Mouse (Mus musculus) CH12.LX (cell line): ENCODE results near the gene Ppard. TPM values are rescaled to one million over a fixed set of nuclear protein-coding genes. Genes with fewer than 3 reads are reported as not detected.

ENCODE experiments used
- DNase-seq: peaks from one replicate; pipeline ENCODE4 v3.0.0-alpha.2; 2013; ENCODE audit errors: extremely low read depth
- H3K27ac ChIP-seq: 2 replicates; pipeline ENCODE4 v1.5.1; 2012; ENCODE audit warnings: low read depth, mild to moderate bottlenecking, control low read depth, moderate library complexity; ENCODE audit not compliant: insufficient read depth
- H3K27me3 ChIP-seq: replicated peaks from 2 replicates; pipeline ENCODE3; 2012; ENCODE audit warnings: inconsistent platforms
- H3K36me3 ChIP-seq, 2 experiments: replicated peaks in 1 of 2; 2 replicates each; pipeline versions ENCODE3 to v1.6.1; 2012; ENCODE audit warnings: inconsistent platforms in 1 of 2, low read length in 1 of 2, mild to moderate bottlenecking in 1 of 2, mixed read lengths in 1 of 2, moderate library complexity in 1 of 2; ENCODE audit not compliant: control insufficient read depth in 1 of 2, insufficient read depth in 1 of 2
- H3K4me1 ChIP-seq, 2 experiments: 2 replicates each; pipeline ENCODE4 v1.6.1; 2012; ENCODE audit warnings: inconsistent platforms in 1 of 2, moderate library complexity in 1 of 2; ENCODE audit not compliant: insufficient read depth in 2 of 2, control insufficient read depth in 1 of 2
- H3K4me2 ChIP-seq: 2 replicates; pipeline ENCODE4 v1.6.1; 2012; ENCODE audit warnings: low read depth, mild to moderate bottlenecking, control low read depth; ENCODE audit not compliant: poor library complexity, insufficient read depth, severe bottlenecking
- H3K4me3 ChIP-seq, 3 experiments: fragments of 150-350 bp in 1 of 3; sonication (generic) in 1 of 3; replicated peaks in 1 of 3; 2 replicates each; pipeline versions ENCODE3 to v1.5.1; 2011 to 2012; ENCODE audit warnings: low read depth in 2 of 3, low read length in 2 of 3, mild to moderate bottlenecking in 2 of 3, moderate library complexity in 2 of 3, control low read depth in 1 of 3, improper control_type of control experiment in 1 of 3, inconsistent platforms in 1 of 3, mixed read lengths in 1 of 3; ENCODE audit not compliant: poor library complexity in 1 of 3
- H3K79me2 ChIP-seq: replicated peaks from 2 replicates; pipeline ENCODE4 v1.6.1; 2012; ENCODE audit warnings: mild to moderate bottlenecking, moderate library complexity; ENCODE audit not compliant: control insufficient read depth, poor library complexity, insufficient read depth, severe bottlenecking; ENCODE audit errors: extremely low read depth
- H3K9ac ChIP-seq: 2 replicates; pipeline ENCODE4 v1.6.1; 2012; ENCODE audit warnings: low read depth, mild to moderate bottlenecking, control low read depth, moderate library complexity; ENCODE audit not compliant: insufficient read depth
- H3K9me3 ChIP-seq: replicated peaks from 2 replicates; pipeline ENCODE3; 2012; ENCODE audit warnings: low read length, inconsistent platforms, mixed read lengths
- BHLHE40 ChIP-seq: IDR thresholded peaks from 2 replicates; pipeline ENCODE4 v1.6.1; 2011; ENCODE audit warnings: mild to moderate bottlenecking, low read depth, low read length, improper control_type of control experiment
- CHD2 ChIP-seq: IDR thresholded peaks from 2 replicates; pipeline ENCODE4 v1.6.1; 2011; ENCODE audit warnings: low read length, improper control_type of control experiment
- CTCF ChIP-seq, 2 experiments: IDR thresholded peaks in 1 of 2; conservative IDR thresholded peaks in 1 of 2; 2 replicates each; pipeline ENCODE4 v1.5.1; 2011 to 2012; ENCODE audit warnings: low read depth in 2 of 2, low read length in 2 of 2, improper control_type of control experiment in 1 of 2, inconsistent platforms in 1 of 2, mild to moderate bottlenecking in 1 of 2, moderate library complexity in 1 of 2
- E2F4 ChIP-seq: IDR thresholded peaks from 2 replicates; pipeline ENCODE4 v1.6.1; 2011; ENCODE audit warnings: low read depth, low read length, improper control_type of control experiment; ENCODE audit not compliant: insufficient replicate concordance
- EP300 ChIP-seq: IDR thresholded peaks from 2 replicates; pipeline ENCODE4 v1.6.1; 2011; ENCODE audit warnings: low read length, improper control_type of control experiment
- ETS1 ChIP-seq: conservative IDR thresholded peaks from 2 replicates; pipeline ENCODE4 v1.6.1; 2012; ENCODE audit warnings: low read depth, mild to moderate bottlenecking, inconsistent platforms, low read length, improper control_type of control experiment, moderate library complexity
- HCFC1 ChIP-seq: IDR thresholded peaks from 2 replicates; pipeline ENCODE4 v1.6.1; 2012; ENCODE audit warnings: low read depth, mild to moderate bottlenecking, inconsistent platforms, low read length, improper control_type of control experiment
- IRF4 ChIP-seq: IDR thresholded peaks from 2 replicates; pipeline ENCODE4 v1.6.1; 2014; ENCODE audit warnings: low read depth, mild to moderate bottlenecking, inconsistent platforms, low read length, improper control_type of control experiment
- JUN ChIP-seq: IDR thresholded peaks from 2 replicates; pipeline ENCODE4 v1.6.1; 2011; ENCODE audit warnings: low read depth, mild to moderate bottlenecking, low read length, improper control_type of control experiment, moderate library complexity; ENCODE audit not compliant: insufficient read depth
- JUND ChIP-seq: conservative IDR thresholded peaks from 2 replicates; pipeline ENCODE4 v1.6.1; 2011; ENCODE audit warnings: low read depth, low read length, improper control_type of control experiment
- KAT2A ChIP-seq: IDR thresholded peaks from 2 replicates; pipeline ENCODE4 v1.6.1; 2012; ENCODE audit warnings: low read length, improper control_type of control experiment, inconsistent platforms; ENCODE audit not compliant: insufficient replicate concordance
- MAZ ChIP-seq: IDR thresholded peaks from 2 replicates; pipeline ENCODE4 v1.6.1; 2012; ENCODE audit warnings: low read depth, mild to moderate bottlenecking, inconsistent platforms, low read length, improper control_type of control experiment, moderate library complexity
- MEF2A ChIP-seq: IDR thresholded peaks from 2 replicates; pipeline ENCODE4 v1.6.1; 2014; ENCODE audit warnings: low read depth, mild to moderate bottlenecking, inconsistent platforms, low read length, improper control_type of control experiment, borderline replicate concordance
- MYC ChIP-seq: IDR thresholded peaks from 2 replicates; pipeline ENCODE4 v1.6.1; 2011; ENCODE audit warnings: low read depth, mild to moderate bottlenecking, improper control_type of control experiment, low read length
- NRF1 ChIP-seq: IDR thresholded peaks from 2 replicates; pipeline ENCODE4 v1.6.1; 2014; ENCODE audit warnings: low read depth, mild to moderate bottlenecking, inconsistent platforms, low read length, improper control_type of control experiment, moderate library complexity
- PAX5 ChIP-seq: IDR thresholded peaks from 2 replicates; pipeline ENCODE4 v1.6.1; 2012; ENCODE audit warnings: low read length, inconsistent platforms, mixed read lengths
- POLR2AphosphoS2 ChIP-seq: IDR thresholded peaks from 2 replicates; pipeline ENCODE4 v1.6.1; 2011; ENCODE audit warnings: low read depth, low read length, improper control_type of control experiment
- RAD21 ChIP-seq: IDR thresholded peaks from 2 replicates; pipeline ENCODE4 v1.6.1; 2011; ENCODE audit warnings: low read depth, mild to moderate bottlenecking, low read length, improper control_type of control experiment, moderate library complexity
- RCOR1 ChIP-seq: conservative IDR thresholded peaks from 2 replicates; pipeline ENCODE4 v1.6.1; 2012; ENCODE audit warnings: low read depth, mild to moderate bottlenecking, inconsistent platforms, low read length, improper control_type of control experiment
- SIN3A ChIP-seq: IDR thresholded peaks from 2 replicates; pipeline ENCODE4 v1.6.1; 2012; ENCODE audit warnings: low read length, improper control_type of control experiment, inconsistent platforms
- SMC3 ChIP-seq: IDR thresholded peaks from 2 replicates; pipeline ENCODE4 v1.6.1; 2011; ENCODE audit warnings: low read depth, low read length, improper control_type of control experiment
- USF1 ChIP-seq: IDR thresholded peaks from 2 replicates; pipeline ENCODE4 v1.6.1; 2014; ENCODE audit warnings: low read depth, mild to moderate bottlenecking, inconsistent platforms, low read length, improper control_type of control experiment
- ZC3H11A ChIP-seq: IDR thresholded peaks from 2 replicates; pipeline ENCODE4 v1.6.1; 2012; ENCODE audit warnings: low read depth, mild to moderate bottlenecking, inconsistent platforms, low read length, improper control_type of control experiment
- ZKSCAN1 ChIP-seq: IDR thresholded peaks from 2 replicates; pipeline ENCODE4 v1.6.1; 2012; ENCODE audit warnings: low read depth, inconsistent platforms, low read length, improper control_type of control experiment, borderline replicate concordance
- ZMIZ1 ChIP-seq: IDR thresholded peaks from 2 replicates; pipeline ENCODE4 v1.6.1; 2012; ENCODE audit warnings: low read depth, mild to moderate bottlenecking, inconsistent platforms, low read length, improper control_type of control experiment
- dilution Hi-C: fragments of 300-500 bp; cut with MboI; formaldehyde crosslinking; loops from 2 replicates; pipeline ENCODE4 v1.14.3; 2020; ENCODE audit warnings: low sequenced_read_pairs; ENCODE audit not compliant: extremely low pct_unique_long_range_greater_than_20kb, extremely low pct_ligation_motif_present
- in situ Hi-C: fragments of 300-500 bp; cut with MboI; formaldehyde crosslinking; loops from 3 replicates; pipeline ENCODE4 v1.14.3; 2019; ENCODE audit warnings: low sequenced_read_pairs, low pct_ligation_motif_present, low pct_unique_long_range_greater_than_20kb, mixed read lengths
- polyA plus RNA-seq: library from polyadenylated mRNA; unstranded; fragments of >175 nt; gene quantifications from 2 replicates; pipeline ENCODE4 v1.2.1, GENCODE M21; 2012; ENCODE audit warnings: low read depth; ENCODE audit not compliant: insufficient read length
- total RNA-seq, 2 experiments: library from RNA; depleted of rRNA; stranded (reverse); fragments of 300-350 nt in 1 of 2; fragments of >200 nt in 1 of 2; gene quantifications; 2 replicates each; pipeline ENCODE4 v1.2.3; 2012 to 2014

The Ppard gene
- total and polyA plus RNA-seq, 3 experiments, result 2.9 to 15.5 (median 7.3) TPM

DNA sequence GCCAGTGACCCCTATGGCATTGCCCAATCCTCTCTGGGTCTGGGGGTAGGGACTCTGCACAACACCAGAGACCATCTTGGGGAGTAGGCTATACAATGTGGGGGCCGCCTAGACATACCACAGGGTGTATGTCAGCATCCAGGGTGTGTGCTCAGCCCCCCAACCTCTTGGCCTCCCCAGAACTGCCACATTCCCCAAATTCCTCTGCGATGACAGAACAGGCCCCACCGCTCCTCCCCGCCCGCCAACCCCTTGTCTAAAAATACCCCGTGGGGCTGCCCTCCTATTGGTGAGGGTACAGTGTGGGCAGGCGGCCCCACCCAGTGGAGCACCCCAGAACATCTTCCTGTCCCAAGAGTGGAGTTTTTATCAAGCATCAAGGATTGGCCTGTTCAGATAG, 108.1 kb downstream of the Ppard start:
- H3K9ac ChIP-seq, result no peak overlapping the region
- in situ Hi-C loops, result no loop called here
- H3K9me3 ChIP-seq, result peaks cover 11% of the 10 kb centered on the region
- peaks cover 4 to 27% of the 10 kb centered on the region in 2 experiments; a peak in 3 of 4 replicates for H3K4me1 ChIP-seq
- dilution Hi-C loops, result no loop called here
- H3K4me2 ChIP-seq, result no peak overlapping the region
- no peak for DNase-seq
- no peak overlapping the region for H3K27ac ChIP-seq
- peaks cover 68% of the 10 kb centered on the region for H3K27me3 ChIP-seq
- TF ChIP-seq JUN (no peak), RAD21 (no peak), ETS1 (no peak), BHLHE40 (no peak), ZC3H11A (no peak), SIN3A (no peak), EP300 (no peak), KAT2A (no peak), CTCF (conservative IDR thresholded peaks at IDR 0.05 in 1 of 2, IDR thresholded peaks at IDR 0.05 in 1 of 2; ENCODE audit: low read depth in 2 of 2, low read length in 2 of 2) (no peak), USF1 (no peak), MYC (no peak), RCOR1 (no peak), POLR2AphosphoS2 (no peak), MAZ (no peak), CHD2 (no peak), JUND (no peak)
- H3K79me2 ChIP-seq, result no peaks in the 10 kb centered on the region
- H3K4me3 ChIP-seq, result no peak overlapping the region
- H3K36me3 ChIP-seq, result no peaks in the 10 kb centered on the region

DNA sequence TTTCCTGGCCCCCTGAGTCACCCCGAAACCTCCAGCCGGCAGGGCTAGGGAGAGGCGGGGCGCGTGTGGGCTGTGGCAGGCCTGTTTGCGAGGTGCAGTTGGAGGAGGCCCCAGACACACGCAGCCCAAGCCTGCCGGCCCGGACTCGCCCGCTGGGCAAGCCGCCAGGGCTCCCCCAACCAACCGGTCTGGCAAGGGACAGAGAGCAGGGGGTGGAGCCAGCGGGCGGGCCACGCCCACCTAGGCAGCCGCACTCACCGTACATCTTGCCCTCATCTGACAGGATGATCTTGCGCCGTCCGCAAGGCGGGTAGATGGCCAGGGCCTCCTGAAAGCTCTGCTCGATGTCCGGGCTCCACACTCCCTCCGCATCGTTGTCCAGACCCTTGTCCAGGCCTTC, 108.6 kb downstream of the Ppard start:
- H3K27me3 ChIP-seq, result peaks cover 70% of the 10 kb centered on the region
- H3K4me1 ChIP-seq, result peaks cover 4 to 21% of the 10 kb centered on the region in 2 experiments; a peak in 3 of 4 replicates
- H3K36me3 ChIP-seq, result no peaks in the 10 kb centered on the region
- no peak overlapping the region for H3K4me3 ChIP-seq
- dilution Hi-C loops, result no loop called here
- H3K27ac ChIP-seq, result no peak overlapping the region
- H3K9me3 ChIP-seq, result peaks cover 11% of the 10 kb centered on the region
- in situ Hi-C loops, result no loop called here
- H3K4me2 ChIP-seq, result no peak overlapping the region
- no peak overlapping the region for H3K9ac ChIP-seq
- no peak for TF ChIP-seq ZKSCAN1
- no peak for TF ChIP-seq ZC3H11A
- TF ChIP-seq ZMIZ1, result no peak
- no peak for TF ChIP-seq JUN
- no peak for TF ChIP-seq USF1
- TF ChIP-seq POLR2AphosphoS2, result no peak
- no peak for TF ChIP-seq KAT2A
- no peak for TF ChIP-seq SIN3A
- no peak for TF ChIP-seq MEF2A
- no peak for TF ChIP-seq HCFC1
- TF ChIP-seq RCOR1, result no peak
- no peak for TF ChIP-seq SMC3
- TF ChIP-seq CHD2, result no peak
- no peak for TF ChIP-seq NRF1
- no peak for TF ChIP-seq IRF4
- TF ChIP-seq PAX5, result no peak
- no peak for TF ChIP-seq E2F4
- TF ChIP-seq MYC, result no peak
- no peaks in the 10 kb centered on the region for H3K79me2 ChIP-seq
- DNase-seq, result no peak
